ENCODE assay signal across 9 mouse cellular contexts in the genomic region with DNA sequence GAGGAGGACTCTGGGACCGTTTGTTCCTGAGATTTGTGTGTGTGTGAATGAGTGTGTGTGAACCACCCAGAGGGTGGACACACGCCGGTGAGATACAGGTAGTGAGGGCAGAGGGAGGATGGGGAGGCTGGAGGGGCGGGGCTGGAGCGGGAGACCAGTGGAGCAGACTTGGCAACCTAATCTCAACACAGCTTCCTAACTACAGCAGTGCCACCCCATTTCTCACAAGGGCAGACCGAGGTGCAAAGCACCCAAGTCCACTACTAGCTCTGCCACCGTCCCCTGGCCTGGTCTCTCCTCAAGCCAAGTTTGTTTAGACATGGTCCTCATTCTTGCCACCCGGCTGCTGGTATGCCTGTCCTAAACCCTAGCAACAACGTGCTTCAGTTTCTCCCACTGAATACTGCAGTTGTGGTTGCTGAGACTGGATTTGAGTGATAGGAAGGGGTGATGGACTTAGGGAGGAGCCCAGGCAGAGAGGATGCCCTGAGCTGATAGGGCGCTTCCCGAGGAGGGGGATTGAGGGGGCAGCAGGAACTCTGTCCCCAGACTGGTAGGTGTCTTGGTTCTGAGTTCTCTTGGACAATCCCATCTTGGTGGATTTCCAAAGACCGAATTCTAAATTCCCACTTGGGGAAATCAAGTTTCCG. TPM values are rescaled to one million over a fixed set of nuclear protein-coding genes. Genes with fewer than 3 reads are reported as not detected.
A peak's percentile ranks its signal among the peaks of the same experiment; 100 is the strongest.
DNase-seq lines count a peak whose midpoint lies in the region; ATAC-seq and TF ChIP-seq lines count a peak whose summit lies in the region.
"Had no signal": no experiment of that assay in that cellular context is flagged by ENCODE, and none has a peak within 500 bp of the region (broad histone marks: within the 10 kb centered on the region; RNA-seq: fewer than 3 reads in every experiment).

No protein-coding gene starts in this region.

- no peak for ATAC-seq in lung, postnatal 0 days
- no peak for ATAC-seq in limb, embryonic 13.5 days (ENCODE audit: low FRiP score, low read depth)
- ATAC-seq in stomach, embryonic 15.5 days (ENCODE audit: insufficient read depth, low FRiP score, low read depth), result no peak

- no peak for TF ChIP-seq POLR2A in lung, adult 2 months (IDR thresholded peaks at IDR 0.05; ENCODE audit: borderline replicate concordance, extremely low read depth, low read depth, low read length)

- peak overlapping the region; percentile 78 for H3K4me2 ChIP-seq in lung, postnatal 0 days (replicated peaks; ENCODE audit: low read depth, low read length)
- peak overlapping the region; percentile 94 for H3K4me2 ChIP-seq in limb, embryonic 13.5 days (replicated peaks)
- H3K4me2 ChIP-seq in stomach, embryonic 15.5 days, result peak overlapping the region; percentile 90

- H3K4me1 ChIP-seq in lung, postnatal 0 days (ENCODE audit: insufficient read depth, low read depth, low read length), result no peaks in the 10 kb centered on the region
- H3K4me1 ChIP-seq in lung, adult 2 months (ENCODE audit: control insufficient read depth, insufficient read depth, low read length), result peaks cover 3% of the 10 kb centered on the region; the same call in 1 of the 2 replicates
- peaks cover 40% of the 10 kb centered on the region for H3K4me1 ChIP-seq in limb, embryonic 13.5 days
- peaks cover 36% of the 10 kb centered on the region for H3K4me1 ChIP-seq in stomach, embryonic 15.5 days

- H3K4me3 ChIP-seq in lung, postnatal 0 days (ENCODE audit: low read depth, low read length), result peak overlapping the region; percentile 85
- H3K4me3 ChIP-seq in lung, adult 2 months (replicated peaks; ENCODE audit: extremely low read depth, low read depth, low read length), result no peak overlapping the region
- H3K4me3 ChIP-seq in limb, embryonic 13.5 days, result peak overlapping the region; percentile 92
- peak overlapping the region; percentile 87 for H3K4me3 ChIP-seq in stomach, embryonic 15.5 days (replicated peaks)

- peak overlapping the region; percentile 4; the same call in 1 of the 2 replicates for H3K27ac ChIP-seq in lung, postnatal 0 days (ENCODE audit: low read length)
- H3K27ac ChIP-seq in limb, embryonic 13.5 days, result peak overlapping the region; percentile 55
- peak overlapping the region; percentile 100; the same call in 1 of the 2 replicates for H3K27ac ChIP-seq in stomach, embryonic 15.5 days
- H3K27ac ChIP-seq: macrophage had no signal

- H3K36me3 ChIP-seq in lung, postnatal 0 days (ENCODE audit: insufficient read depth, low read length), result no peaks in the 10 kb centered on the region
- H3K36me3 ChIP-seq in limb, embryonic 13.5 days, result peaks cover 17% of the 10 kb centered on the region
- peaks cover 11% of the 10 kb centered on the region; the same call in 1 of the 2 replicates for H3K36me3 ChIP-seq in stomach, embryonic 15.5 days

- H3K27me3 ChIP-seq in lung, postnatal 0 days (replicated peaks; ENCODE audit: insufficient read depth, low read length), result no peaks in the 10 kb centered on the region
- H3K27me3 ChIP-seq in limb, embryonic 13.5 days, result no peaks in the 10 kb centered on the region
- no peaks in the 10 kb centered on the region for H3K27me3 ChIP-seq in stomach, embryonic 15.5 days (replicated peaks)

- H3K9ac ChIP-seq in lung, postnatal 0 days (replicated peaks; ENCODE audit: low read depth), result no peak overlapping the region
- H3K9ac ChIP-seq in limb, embryonic 13.5 days, result peak overlapping the region; percentile 72
- H3K9ac ChIP-seq in stomach, embryonic 15.5 days, result peak overlapping the region; percentile 19; the same call in 1 of the 2 replicates

- TF ChIP-seq CTCF in lung, postnatal 0 days (IDR thresholded peaks at IDR 0.05), result no peak
- TF ChIP-seq CTCF in lung, adult 2 months (IDR thresholded peaks at IDR 0.05; ENCODE audit: insufficient read depth, low read length), result no peak

- no peaks in the 10 kb centered on the region for H3K9me3 ChIP-seq in lung, postnatal 0 days (ENCODE audit: low read length)
- no peaks in the 10 kb centered on the region for H3K9me3 ChIP-seq in limb, embryonic 13.5 days
- H3K9me3 ChIP-seq in stomach, embryonic 15.5 days, result no peaks in the 10 kb centered on the region

- TF ChIP-seq EP300 in lung, postnatal 0 days (IDR thresholded peaks at IDR 0.05), result no peak

- DNase-seq in adrenal gland, postnatal 10 days, result peak; percentile 24
- DNase-seq in adrenal gland, postnatal 14 days, result no peak
- DNase-seq in lung, postnatal 0 days (ENCODE audit: low spot score), result no peak
- no peak for DNase-seq in lung, adult 2 months
- no peak for DNase-seq in yolk sac, embryonic 10.5 days (ENCODE audit: low spot score)
- DNase-seq in urinary bladder, adult 18-20 months (ENCODE audit: low spot score in 2 of 2), result no peak

- WGBS in lung, postnatal 0 days, result 16% methylated on average over 13 of the region's 13 CpGs
- WGBS in lung, adult 2 months, result 40% methylated on average over 13 of the region's 13 CpGs
- WGBS in limb, embryonic 13.5 days, result 15% methylated on average over 13 of the region's 13 CpGs
- 15% methylated on average over 12 of the region's 13 CpGs for WGBS in stomach, embryonic 15.5 days

RNA-seq across cellular contexts. Expression of a gene that starts 2.5 kb away (rescaled TPM):
- 10 to 100 TPM; 15.7 to 22.7 TPM for total RNA-seq in adrenal gland, postnatal 10 days (2021)
- 14.7 and 16.0 TPM in 2 replicates for total RNA-seq in adrenal gland, postnatal 14 days (2021)
- polyA plus RNA-seq in lung, postnatal 0 days (2015; fragmentation: Nextera tagmentation; extraction: Ambion mirVana), result 3.5 and 3.9 TPM in 2 replicates
- polyA plus RNA-seq in lung, adult 2 months (2012; rRNA removed), result 5.6 and 5.8 TPM in 2 replicates
- 11.3 and 11.9 TPM in 2 replicates for polyA plus RNA-seq in limb, embryonic 13.5 days (2015; fragmentation: Nextera tagmentation; extraction: Ambion mirVana)
- polyA plus RNA-seq in stomach, embryonic 15.5 days (2015; fragmentation: Nextera tagmentation; extraction: Ambion mirVana), result 7.2 and 8.0 TPM in 2 replicates

RNA-seq across cellular contexts. Expression of a gene that starts 19.0 kb away (rescaled TPM):
- total RNA-seq in adrenal gland, postnatal 10 days (2021), result 1 to 10 TPM; 1.8 to 2.8 TPM
- 2.8 and 3.0 TPM in 2 replicates for total RNA-seq in adrenal gland, postnatal 14 days (2021)
- polyA plus RNA-seq in lung, postnatal 0 days (2015; fragmentation: Nextera tagmentation; extraction: Ambion mirVana), result not detected in 2 replicates
- 0.17 TPM in 1 of 2 replicates, not detected in the other for polyA plus RNA-seq in lung, adult 2 months (2012; rRNA removed)
- polyA plus RNA-seq in limb, embryonic 13.5 days (2015; fragmentation: Nextera tagmentation; extraction: Ambion mirVana), result 4.4 and 4.6 TPM in 2 replicates
- 2.0 and 2.3 TPM in 2 replicates for polyA plus RNA-seq in stomach, embryonic 15.5 days (2015; fragmentation: Nextera tagmentation; extraction: Ambion mirVana)
- polyA plus RNA-seq: macrophage had no signal

RNA-seq across cellular contexts. Expression of a gene that starts 19.4 kb away (rescaled TPM):
- 10 to 100 TPM in 1 of 2 experiments, 1 to 10 TPM in 1; 9.4 to 11.1 TPM for total RNA-seq in adrenal gland, postnatal 10 days (2021)
- 8.3 and 9.9 TPM in 2 replicates for total RNA-seq in adrenal gland, postnatal 14 days (2021)
- 17.3 TPM in 2 replicates for polyA plus RNA-seq in lung, postnatal 0 days (2015; fragmentation: Nextera tagmentation; extraction: Ambion mirVana)
- polyA plus RNA-seq in lung, adult 2 months (2012; rRNA removed), result 5.1 and 5.8 TPM in 2 replicates
- polyA plus RNA-seq in limb, embryonic 13.5 days (2015; fragmentation: Nextera tagmentation; extraction: Ambion mirVana), result 45.5 and 48.6 TPM in 2 replicates
- polyA plus RNA-seq in stomach, embryonic 15.5 days (2015; fragmentation: Nextera tagmentation; extraction: Ambion mirVana), result 40.0 and 40.1 TPM in 2 replicates

RNA-seq across cellular contexts. Expression of a gene that starts 20.0 kb away (rescaled TPM):
- total RNA-seq in adrenal gland, postnatal 10 days (2021), result under 1 TPM; 0.42 to 0.79 TPM
- total RNA-seq in adrenal gland, postnatal 14 days (2021), result 0.37 and 0.38 TPM in 2 replicates
- polyA plus RNA-seq in lung, postnatal 0 days (2015; fragmentation: Nextera tagmentation; extraction: Ambion mirVana), result 10.7 and 14.6 TPM in 2 replicates
- polyA plus RNA-seq in lung, adult 2 months (2012; rRNA removed), result 8.1 and 8.5 TPM in 2 replicates
- 0.18 and 0.19 TPM in 2 replicates for polyA plus RNA-seq in limb, embryonic 13.5 days (2015; fragmentation: Nextera tagmentation; extraction: Ambion mirVana)
- 0.52 and 0.85 TPM in 2 replicates for polyA plus RNA-seq in stomach, embryonic 15.5 days (2015; fragmentation: Nextera tagmentation; extraction: Ambion mirVana)
- polyA plus RNA-seq: macrophage had no signal

RNA-seq across cellular contexts. Expression of a gene that starts 51.6 kb away (rescaled TPM):
- total RNA-seq in adrenal gland, postnatal 10 days (2021), result 1 to 10 TPM; 4.6 to 6.8 TPM
- 4.5 and 6.0 TPM in 2 replicates for total RNA-seq in adrenal gland, postnatal 14 days (2021)
- polyA plus RNA-seq in lung, postnatal 0 days (2015; fragmentation: Nextera tagmentation; extraction: Ambion mirVana), result 5.7 and 6.7 TPM in 2 replicates
- 6.1 and 6.9 TPM in 2 replicates for polyA plus RNA-seq in lung, adult 2 months (2012; rRNA removed)
- 1.5 and 2.2 TPM in 2 replicates for polyA plus RNA-seq in limb, embryonic 13.5 days (2015; fragmentation: Nextera tagmentation; extraction: Ambion mirVana)
- polyA plus RNA-seq in stomach, embryonic 15.5 days (2015; fragmentation: Nextera tagmentation; extraction: Ambion mirVana), result 2.1 and 2.2 TPM in 2 replicates

Comparison
In these comparisons a context has a peak if more than half of its experiments do, and no peak if none do; other contexts are left out.
1. H3K27ac ChIP-seq: peak in every context shown above with its lines; median percentile 100 in stomach, embryonic 15.5 days; 55 in limb, embryonic 13.5 days; 4 in lung, postnatal 0 days.